Mouse (Mus musculus): ENCODE data around the gene Uhrf1bp1. TPM values are rescaled to one million over a fixed set of nuclear protein-coding genes. Genes with fewer than 3 reads are reported as not detected.
A peak's percentile ranks its signal among the peaks of the same experiment; 100 is the strongest.

Uhrf1bp1 gene
- polyA plus RNA-seq, 1 experiment from 2014 or later, result 2.4 TPM

DNA sequence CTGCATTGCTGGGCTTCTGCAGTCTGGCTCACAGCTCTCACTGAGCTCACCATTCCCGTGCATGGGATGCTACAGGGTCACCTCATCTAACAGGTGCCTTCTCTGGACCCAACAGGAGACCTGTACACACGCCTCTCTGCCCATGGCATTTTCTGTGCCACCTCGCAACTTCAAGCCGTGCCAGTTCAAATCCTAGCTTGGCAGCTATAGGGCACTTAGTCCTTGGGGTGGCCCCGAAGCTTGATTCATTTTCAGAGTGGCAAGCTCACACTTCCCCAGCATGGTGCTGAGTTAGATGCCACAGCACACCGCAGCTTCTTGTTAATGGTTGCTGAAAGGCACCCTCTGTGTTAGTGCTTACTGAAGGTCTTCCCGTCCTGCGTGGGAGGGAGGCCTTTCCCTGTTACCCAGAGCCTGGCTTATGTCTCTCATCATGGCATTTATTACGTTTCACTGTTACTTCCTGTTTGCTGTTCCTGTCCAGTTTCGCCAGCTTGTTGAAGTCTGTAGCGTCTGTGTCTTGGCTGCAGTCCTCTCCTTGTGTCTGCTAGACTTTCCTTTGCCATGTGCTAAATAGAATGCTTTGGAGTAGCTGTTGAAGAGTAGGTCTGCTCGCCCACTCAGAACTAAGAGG, 82.0 kb downstream of the Uhrf1bp1 start:
- Histone ChIP-seq H3K9ac (ENCODE audit: low read length) (no peak overlapping the region), H3K36me3 (ENCODE audit: control insufficient read depth, insufficient read depth) (no peaks in the 10 kb centered on the region), H3K4me3 (ENCODE audit: low read length) (no peak overlapping the region), H3K27me3 (ENCODE audit: control insufficient read depth, insufficient read depth, low read length) (no peaks in the 10 kb centered on the region), H3K27ac (ENCODE audit: low read length) (peak overlapping the region; percentile 66), H3K9me3 (replicated peaks; ENCODE audit: control insufficient read depth, low read length) (no peaks in the 10 kb centered on the region), H3K4me1 (ENCODE audit: control insufficient read depth, insufficient read depth, low read length) (peaks cover 39% of the 10 kb centered on the region), H3K4me2 (ENCODE audit: low read depth, low read length) (no peak overlapping the region)
- WGBS, result 56% methylated on average over 12 of the region's 12 CpGs
- ATAC-seq (replicated peaks; ENCODE audit: extremely low read depth, insufficient read depth, low FRiP score), result 0 out of 2 replicates have a peak, but pooled peaks have one; percentile 28

GRCm38 (mm10) chr17:27939028-27939427, 82.8 kb downstream of the Uhrf1bp1 start:
- WGBS, result 60% methylated on average over 5 of the region's 5 CpGs
- ATAC-seq (replicated peaks; ENCODE audit: extremely low read depth, insufficient read depth, low FRiP score), result no peak
- peak overlapping the region; percentile 66 for H3K27ac ChIP-seq (ENCODE audit: low read length)
- 0 out of 2 replicates have a peak overlapping the region, but pooled peaks have one; percentile 33 for H3K9ac ChIP-seq (ENCODE audit: low read length)
- H3K4me1 ChIP-seq (ENCODE audit: control insufficient read depth, insufficient read depth, low read length), result peaks cover 39% of the 10 kb centered on the region
- H3K27me3 ChIP-seq (ENCODE audit: control insufficient read depth, insufficient read depth, low read length), result no peaks in the 10 kb centered on the region
- H3K4me3 ChIP-seq (ENCODE audit: low read length), result no peak overlapping the region
- H3K9me3 ChIP-seq (replicated peaks; ENCODE audit: control insufficient read depth, low read length), result no peaks in the 10 kb centered on the region
- 0 out of 2 replicates have a peak overlapping the region, but pooled peaks have one; percentile 5 for H3K4me2 ChIP-seq (ENCODE audit: low read depth, low read length)
- no peaks in the 10 kb centered on the region for H3K36me3 ChIP-seq (ENCODE audit: control insufficient read depth, insufficient read depth)

DNA sequence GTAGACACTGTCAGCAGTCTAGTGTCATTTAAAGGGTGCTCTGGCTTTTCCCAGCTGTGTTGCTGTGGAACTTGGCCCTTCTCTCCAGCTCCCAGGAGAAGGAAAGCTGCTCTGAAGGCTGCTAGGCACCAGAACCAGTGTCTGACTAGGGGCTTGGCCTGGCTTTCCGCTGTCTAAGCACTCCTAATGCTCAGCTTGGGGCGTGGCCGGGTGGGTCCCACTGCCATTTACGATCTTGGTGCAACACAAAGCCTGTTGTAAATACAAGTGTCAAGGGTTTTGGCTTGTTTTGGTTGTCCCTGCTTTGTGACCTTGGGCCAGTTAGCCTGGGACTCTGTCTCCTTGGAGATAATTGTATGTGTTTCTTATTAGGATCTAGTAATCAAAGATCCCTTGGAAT, 84.1 kb downstream of the Uhrf1bp1 start:
- WGBS, result 75% methylated on average over 4 of the region's 4 CpGs
- no peak for ATAC-seq (replicated peaks; ENCODE audit: extremely low read depth, insufficient read depth, low FRiP score)
- peak overlapping the region; percentile 7; the same call in 1 of the 2 replicates for H3K27ac ChIP-seq (ENCODE audit: low read length)

GRCm38 (mm10) chr17:27941178-27941577, 84.9 kb downstream of the Uhrf1bp1 start:
- no peak overlapping the region for H3K27ac ChIP-seq (ENCODE audit: low read length)
- peaks cover 49% of the 10 kb centered on the region for H3K4me1 ChIP-seq (ENCODE audit: control insufficient read depth, insufficient read depth, low read length)

More for the DNA sequence above, 84.1 kb downstream of the Uhrf1bp1 start:
- no peaks in the 10 kb centered on the region for H3K27me3 ChIP-seq (ENCODE audit: control insufficient read depth, insufficient read depth, low read length)
- peaks cover 40% of the 10 kb centered on the region for H3K4me1 ChIP-seq (ENCODE audit: control insufficient read depth, insufficient read depth, low read length)
- no peak overlapping the region for H3K4me2 ChIP-seq (ENCODE audit: low read depth, low read length)
- H3K9ac ChIP-seq (ENCODE audit: low read length), result peak overlapping the region; percentile 17; the same call in 1 of the 2 replicates
- H3K36me3 ChIP-seq (ENCODE audit: control insufficient read depth, insufficient read depth), result no peaks in the 10 kb centered on the region
- H3K9me3 ChIP-seq (replicated peaks; ENCODE audit: control insufficient read depth, low read length), result no peaks in the 10 kb centered on the region
- H3K4me3 ChIP-seq (ENCODE audit: low read length), result no peak overlapping the region

DNA sequence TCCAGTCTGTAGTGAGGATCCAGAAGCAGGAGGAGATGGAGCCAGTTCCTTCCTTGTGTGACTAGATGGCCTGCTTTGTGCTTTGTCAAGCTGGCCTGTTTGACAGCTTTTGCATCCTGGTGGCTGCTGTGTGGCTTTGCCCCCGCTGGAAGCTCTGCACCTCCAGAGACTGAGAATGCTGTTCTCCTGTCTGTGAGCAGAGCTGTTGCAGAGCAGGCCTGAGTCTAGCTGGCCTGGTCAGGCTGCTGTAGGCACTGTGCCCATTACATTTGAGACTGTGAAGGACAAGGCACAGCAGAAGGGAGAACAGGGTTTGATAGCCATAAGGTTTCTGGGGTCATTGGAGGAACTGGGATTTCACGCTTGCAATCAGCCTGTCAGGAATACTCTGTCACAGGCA, 85.5 kb downstream of the Uhrf1bp1 start:
- Histone ChIP-seq H3K4me3 (ENCODE audit: low read length) (no peak overlapping the region), H3K9me3 (replicated peaks; ENCODE audit: control insufficient read depth, low read length) (no peaks in the 10 kb centered on the region), H3K4me2 (ENCODE audit: low read depth, low read length) (no peak overlapping the region), H3K27me3 (ENCODE audit: control insufficient read depth, insufficient read depth, low read length) (no peaks in the 10 kb centered on the region), H3K27ac (ENCODE audit: low read length) (no peak overlapping the region), H3K9ac (ENCODE audit: low read length) (no peak overlapping the region), H3K36me3 (ENCODE audit: control insufficient read depth, insufficient read depth) (no peaks in the 10 kb centered on the region), H3K4me1 (ENCODE audit: control insufficient read depth, insufficient read depth, low read length) (peaks cover 54% of the 10 kb centered on the region)
- 56% methylated on average over 2 of the region's 2 CpGs for WGBS
- ATAC-seq (replicated peaks; ENCODE audit: extremely low read depth, insufficient read depth, low FRiP score), result no peak

More at GRCm38 (mm10) chr17:27941178-27941577, 84.9 kb downstream of the Uhrf1bp1 start:
- WGBS, result 63% methylated on average over 5 of the region's 5 CpGs
- Histone ChIP-seq H3K4me3 (ENCODE audit: low read length) (no peak overlapping the region), H3K9ac (ENCODE audit: low read length) (no peak overlapping the region), H3K9me3 (replicated peaks; ENCODE audit: control insufficient read depth, low read length) (no peaks in the 10 kb centered on the region), H3K36me3 (ENCODE audit: control insufficient read depth, insufficient read depth) (no peaks in the 10 kb centered on the region), H3K4me2 (ENCODE audit: low read depth, low read length) (no peak overlapping the region), H3K27me3 (ENCODE audit: control insufficient read depth, insufficient read depth, low read length) (no peaks in the 10 kb centered on the region)
- ATAC-seq (replicated peaks; ENCODE audit: extremely low read depth, insufficient read depth, low FRiP score), result no peak

DNA sequence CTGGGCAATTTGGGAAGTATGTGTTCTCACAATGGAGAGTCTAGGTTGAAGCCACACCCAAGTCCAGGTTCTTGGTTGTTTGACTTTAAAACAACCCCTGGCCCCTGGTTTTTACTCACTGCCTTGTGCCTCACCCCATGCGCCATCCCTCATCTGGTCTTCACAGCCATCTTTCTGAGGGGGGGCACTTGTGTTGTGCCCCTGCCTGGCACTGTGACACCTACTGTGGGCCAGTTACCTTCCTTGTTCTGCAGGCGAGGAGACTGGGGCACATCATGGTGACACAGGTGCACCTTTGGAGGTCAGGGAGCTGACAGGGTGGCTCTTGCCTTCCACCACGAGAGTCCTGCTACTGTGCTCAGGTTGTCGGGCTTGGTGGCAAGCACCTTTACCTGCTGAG, 85.9 kb downstream of the Uhrf1bp1 start:
- Histone ChIP-seq H3K4me1 (ENCODE audit: control insufficient read depth, insufficient read depth, low read length) (peaks cover 54% of the 10 kb centered on the region), H3K9me3 (replicated peaks; ENCODE audit: control insufficient read depth, low read length) (no peaks in the 10 kb centered on the region), H3K4me2 (ENCODE audit: low read depth, low read length) (no peak overlapping the region), H3K27me3 (ENCODE audit: control insufficient read depth, insufficient read depth, low read length) (no peaks in the 10 kb centered on the region), H3K9ac (ENCODE audit: low read length) (no peak overlapping the region), H3K27ac (ENCODE audit: low read length) (no peak overlapping the region), H3K36me3 (ENCODE audit: control insufficient read depth, insufficient read depth) (no peaks in the 10 kb centered on the region), H3K4me3 (ENCODE audit: low read length) (no peak overlapping the region)
- 89% methylated on average over 4 of the region's 4 CpGs for WGBS
- no peak for ATAC-seq (replicated peaks; ENCODE audit: extremely low read depth, insufficient read depth, low FRiP score)

DNA sequence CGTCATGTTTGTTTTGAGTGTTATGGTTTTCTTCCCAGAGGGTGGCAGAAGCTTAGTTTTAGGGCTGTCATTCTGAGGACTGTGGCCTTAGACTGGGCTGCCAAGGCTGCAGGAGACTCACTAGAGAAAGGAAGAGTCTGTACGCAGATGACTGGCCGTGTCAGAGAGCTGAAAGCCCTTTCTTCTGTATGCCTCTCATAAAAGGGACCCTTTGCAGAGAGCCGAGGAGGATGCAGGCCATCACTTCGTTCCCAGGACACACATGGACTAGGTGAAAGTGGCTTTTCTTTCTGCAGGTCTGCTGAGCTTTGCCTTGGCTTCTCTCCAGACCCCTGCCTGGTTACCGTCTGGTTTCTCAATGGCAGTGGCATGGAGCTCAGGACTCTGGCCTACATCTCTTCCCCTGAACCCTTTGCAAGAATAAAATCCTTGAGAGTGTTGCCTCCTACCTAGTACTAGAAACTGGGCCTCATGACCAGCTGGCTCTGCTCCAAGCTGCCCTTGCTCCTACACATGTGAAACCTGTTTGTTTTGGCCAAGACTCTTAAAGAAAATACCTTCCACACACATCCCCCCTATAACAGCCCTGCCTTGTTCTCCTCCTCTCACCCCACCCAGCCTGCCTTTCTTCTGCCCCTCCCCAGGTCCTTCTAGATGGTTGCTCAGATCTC, 89.4 kb downstream of the Uhrf1bp1 start:
- peak; percentile 53 for ATAC-seq (replicated peaks; ENCODE audit: extremely low read depth, insufficient read depth, low FRiP score)
- WGBS, result 33% methylated on average over 6 of the region's 6 CpGs
- H3K9ac ChIP-seq (ENCODE audit: low read length), result no peak overlapping the region
- 0 out of 2 replicates have a peak overlapping the region, but pooled peaks have one; percentile 7 for H3K4me2 ChIP-seq (ENCODE audit: low read depth, low read length)
- H3K4me1 ChIP-seq (ENCODE audit: control insufficient read depth, insufficient read depth, low read length), result peaks cover 24% of the 10 kb centered on the region
- no peaks in the 10 kb centered on the region for H3K27me3 ChIP-seq (ENCODE audit: control insufficient read depth, insufficient read depth, low read length)
- H3K4me3 ChIP-seq (ENCODE audit: low read length), result no peak overlapping the region
- H3K27ac ChIP-seq (ENCODE audit: low read length), result peak overlapping the region; percentile 30
- no peaks in the 10 kb centered on the region for H3K9me3 ChIP-seq (replicated peaks; ENCODE audit: control insufficient read depth, low read length)
- no peaks in the 10 kb centered on the region for H3K36me3 ChIP-seq (ENCODE audit: control insufficient read depth, insufficient read depth)

- H3K4me3 ChIP-seq (ENCODE audit: low read length), result no peak overlapping the region
- H3K36me3 ChIP-seq (ENCODE audit: control insufficient read depth, insufficient read depth), result no peaks in the 10 kb centered on the region
- no peak overlapping the region for H3K9ac ChIP-seq (ENCODE audit: low read length)
- no peaks in the 10 kb centered on the region for H3K27me3 ChIP-seq (ENCODE audit: control insufficient read depth, insufficient read depth, low read length)
- peak overlapping the region; percentile 30 for H3K27ac ChIP-seq (ENCODE audit: low read length)
- WGBS, result 71% methylated on average over 8 of the region's 8 CpGs
- no peaks in the 10 kb centered on the region for H3K9me3 ChIP-seq (replicated peaks; ENCODE audit: control insufficient read depth, low read length)
- no peak for ATAC-seq (replicated peaks; ENCODE audit: extremely low read depth, insufficient read depth, low FRiP score)
- no peak overlapping the region for H3K4me2 ChIP-seq (ENCODE audit: low read depth, low read length)
- peaks cover 19% of the 10 kb centered on the region for H3K4me1 ChIP-seq (ENCODE audit: control insufficient read depth, insufficient read depth, low read length)
Measured at GRCm38 (mm10) chr17:27946371-27946770, 90.1 kb downstream of the Uhrf1bp1 start.

DNA sequence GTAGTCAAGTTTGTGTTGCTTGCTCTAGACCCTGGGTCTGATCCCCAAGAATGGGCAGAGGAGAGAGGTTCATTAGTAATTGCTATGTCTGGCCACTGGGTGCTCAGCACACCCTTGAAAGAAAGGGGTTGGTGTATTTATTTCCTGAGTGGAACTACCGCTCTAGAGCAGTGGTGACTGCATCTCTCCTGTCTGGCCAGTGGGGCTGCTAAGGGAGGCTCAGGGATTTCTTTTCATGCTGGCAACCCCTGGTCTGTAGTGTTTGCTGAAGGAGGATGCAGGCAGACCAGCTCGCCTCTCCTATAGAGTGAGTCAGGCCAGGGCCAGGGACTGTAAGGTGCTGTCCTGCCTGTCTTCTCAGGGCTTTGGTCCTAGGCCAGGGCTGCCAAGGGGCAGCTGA, 90.9 kb downstream of the Uhrf1bp1 start:
- peak overlapping the region; percentile 33; the same call in 1 of the 2 replicates for H3K9ac ChIP-seq (ENCODE audit: low read length)
- H3K4me2 ChIP-seq (ENCODE audit: low read depth, low read length), result no peak overlapping the region
- H3K36me3 ChIP-seq (ENCODE audit: control insufficient read depth, insufficient read depth), result no peaks in the 10 kb centered on the region
- WGBS, result 83% methylated on average over 2 of the region's 2 CpGs
- H3K4me3 ChIP-seq (ENCODE audit: low read length), result no peak overlapping the region
- H3K27me3 ChIP-seq (ENCODE audit: control insufficient read depth, insufficient read depth, low read length), result no peaks in the 10 kb centered on the region
- H3K9me3 ChIP-seq (replicated peaks; ENCODE audit: control insufficient read depth, low read length), result no peaks in the 10 kb centered on the region
- no peak for ATAC-seq (replicated peaks; ENCODE audit: extremely low read depth, insufficient read depth, low FRiP score)
- no peak overlapping the region for H3K27ac ChIP-seq (ENCODE audit: low read length)
- H3K4me1 ChIP-seq (ENCODE audit: control insufficient read depth, insufficient read depth, low read length), result peaks cover 16% of the 10 kb centered on the region
